Mouse (Mus musculus) C2C12 (cell line): ENCODE measurements around the gene Glmn. TPM values are rescaled to one million over a fixed set of nuclear protein-coding genes. Genes with fewer than 3 reads are reported as not detected.

Experiments
- H3K27me3 ChIP-seq: one replicate; pipeline ENCODE4 v1.6.1; 2011; ENCODE audit not compliant: control insufficient read depth, insufficient read depth, insufficient read length
- H3K36me3 ChIP-seq: one replicate; pipeline ENCODE4 v1.6.1; 2011; ENCODE audit not compliant: control insufficient read depth, insufficient read depth
- H3K4me3 ChIP-seq: one replicate; pipeline ENCODE4 v1.5.1; 2011; ENCODE audit warnings: mild to moderate bottlenecking, control low read depth; ENCODE audit not compliant: poor library complexity, insufficient read depth, severe bottlenecking
- H3K79me2 ChIP-seq: one replicate; pipeline ENCODE4 v1.6.1; 2011; ENCODE audit not compliant: control insufficient read depth, insufficient read depth
- H3K79me3 ChIP-seq: one replicate; pipeline ENCODE4 v1.6.1; 2011; ENCODE audit warnings: low read depth, control low read depth
- H3ac ChIP-seq: one replicate; pipeline ENCODE3; 2011; ENCODE audit warnings: low read depth; ENCODE audit not compliant: control insufficient read depth, insufficient read length
- CEBPB ChIP-seq: IDR thresholded peaks from one replicate; pipeline ENCODE4 v1.6.1; 2011; ENCODE audit warnings: low read depth, mild to moderate bottlenecking, control low read depth, moderate library complexity
- CTCF ChIP-seq: IDR thresholded peaks from one replicate; pipeline ENCODE4 v1.5.1; 2011; ENCODE audit not compliant: control insufficient read depth, insufficient read depth, insufficient read length
- FOSL1 ChIP-seq: IDR thresholded peaks from one replicate; pipeline ENCODE4 v1.8.0; 2011; ENCODE audit warnings: mild to moderate bottlenecking, low read length; ENCODE audit not compliant: poor library complexity, insufficient read depth, severe bottlenecking
- MAX ChIP-seq: IDR thresholded peaks from one replicate; pipeline ENCODE4 v1.6.1; 2011; ENCODE audit warnings: mild to moderate bottlenecking, control low read depth
- MYOD1 ChIP-seq: IDR thresholded peaks from one replicate; pipeline ENCODE4 v1.6.1; 2011; ENCODE audit warnings: low read depth; ENCODE audit not compliant: control insufficient read depth, insufficient read length
- MYOG ChIP-seq: IDR thresholded peaks from one replicate; pipeline ENCODE4 v1.6.1; 2011; ENCODE audit not compliant: control insufficient read depth, insufficient read length; ENCODE audit errors: extremely low read depth
- USF1 ChIP-seq: IDR thresholded peaks from one replicate; pipeline ENCODE4 v1.6.1; 2011; ENCODE audit warnings: low read depth, mild to moderate bottlenecking, control low read depth, moderate library complexity
- polyA plus RNA-seq: library from polyadenylated mRNA; unstranded; fragments of >200 nt; fragmentation: generic; extraction: Trizol; gene quantifications from one replicate; pipeline ENCODE4 v1.2.1, GENCODE M21; 2012; ENCODE audit warnings: missing spikeins

Glmn gene
- polyA plus RNA-seq, 1 experiment = 3.5 TPM

DNA sequence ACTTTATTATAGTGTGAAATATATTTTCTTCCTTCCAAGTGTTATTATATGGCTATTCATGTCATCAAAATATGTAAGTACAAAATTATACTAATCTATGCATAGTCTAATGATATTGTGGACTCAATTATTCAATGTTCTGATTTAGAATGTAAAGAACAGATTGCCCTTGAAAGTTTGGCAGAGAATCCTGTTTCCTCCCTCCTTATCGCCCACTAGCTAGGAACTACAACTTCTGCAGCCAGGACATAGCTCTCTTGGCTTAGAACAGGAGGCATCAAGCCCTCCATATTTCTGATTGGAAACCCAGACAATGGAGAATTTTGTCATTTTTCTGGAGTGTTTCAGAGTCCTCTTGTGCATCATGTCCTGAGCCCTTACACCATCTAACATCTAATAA is 96.9 kb downstream of the Glmn start:
- Histone ChIP-seq H3K36me3 (no peaks in the 10 kb centered on the region), H3K4me3 (no peak overlapping the region), H3K79me2 (no peaks in the 10 kb centered on the region), H3K27me3 (no peaks in the 10 kb centered on the region), H3ac (no peak overlapping the region), H3K79me3 (no peaks in the 10 kb centered on the region)
- TF ChIP-seq MYOD1 (no peak), FOSL1 (no peak), CEBPB (no peak), USF1 (no peak), MYOG (no peak), CTCF (no peak), MAX (no peak)

DNA sequence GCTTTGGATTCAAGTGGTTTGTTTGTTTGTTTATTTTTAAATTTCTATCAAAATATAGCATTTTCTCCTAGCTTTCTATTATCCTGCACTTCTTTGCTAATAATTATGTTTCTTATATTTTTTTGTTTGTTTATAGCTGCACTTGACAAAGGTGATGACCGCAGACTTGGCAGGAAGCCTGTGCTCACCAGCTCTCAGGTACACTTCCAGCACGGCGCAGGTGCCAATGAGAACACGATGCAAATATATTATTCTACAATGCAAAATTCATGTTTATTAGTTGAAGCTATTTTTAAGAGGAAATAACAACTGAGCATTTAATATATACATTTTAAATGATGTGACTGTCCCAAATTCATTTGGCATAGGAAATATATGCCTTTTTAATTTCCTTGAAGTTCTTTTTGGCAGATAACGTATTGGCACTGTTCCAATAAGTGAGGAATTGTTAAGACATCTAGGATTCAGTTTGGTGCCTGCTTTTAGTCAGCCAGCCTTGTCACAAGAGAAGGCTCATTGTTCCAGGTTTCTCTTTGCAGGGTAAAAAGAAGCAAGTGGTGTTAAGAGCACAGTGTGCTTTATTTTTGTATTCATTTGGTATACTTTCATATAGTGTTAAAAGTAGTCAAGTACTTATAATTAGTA is 97.7 kb downstream of the Glmn start:
- no peak overlapping the region for H3K4me3 ChIP-seq
- TF ChIP-seq MYOD1 (no peak), CTCF (no peak)
- H3K27me3 ChIP-seq = no peaks in the 10 kb centered on the region
- no peaks in the 10 kb centered on the region for H3K79me3 ChIP-seq
- no peaks in the 10 kb centered on the region for H3K79me2 ChIP-seq
- H3K36me3 ChIP-seq = no peaks in the 10 kb centered on the region
- no peak overlapping the region for H3ac ChIP-seq

Other genes starting within 250 kb of the Glmn start
- not detected for gene Ephx4, start 195.2 kb downstream of the Glmn start, polyA plus RNA-seq
- gene Lpcat2b, start 166.3 kb downstream of the Glmn start, polyA plus RNA-seq = not detected
- gene Btbd8, start 159.9 kb downstream of the Glmn start, polyA plus RNA-seq = 0.41 TPM
- 0.04 TPM for gene Gm42669, start 90.3 kb downstream of the Glmn start, polyA plus RNA-seq
- not detected for gene 1700028K03Rik, start 63.2 kb downstream of the Glmn start, polyA plus RNA-seq
- 7.2 TPM for gene Rpap2, start 515 bp downstream of the Glmn start, polyA plus RNA-seq
- gene Gfi1, start 128.1 kb upstream of the Glmn start, polyA plus RNA-seq = 0.09 TPM
- gene Ube2d2b, start 232.2 kb upstream of the Glmn start, polyA plus RNA-seq = 0.09 TPM